Mouse (Mus musculus) gastrocnemius, postnatal 4 days (tissue): ENCODE measurements at regions not wholly inside any gene's neighbourhood (a gene's known extent, or its start where the extent isn't known, plus 50 kb on each side); places are given as distances from the start of the nearest gene placed in this dataset.
"Not testable (repeated sequence)": the region's sequence is repeated elsewhere in the genome, so short reads cannot be mapped to it uniquely, and the experiment has no call there.

Experiments
- DNase-seq, 2 experiments: peaks; one replicate each; pipeline ENCODE4 v3.0.0; 2021 to 2022; ENCODE audit warnings: low spot score in 2 of 2, mixed read lengths in 2 of 2

DNA sequence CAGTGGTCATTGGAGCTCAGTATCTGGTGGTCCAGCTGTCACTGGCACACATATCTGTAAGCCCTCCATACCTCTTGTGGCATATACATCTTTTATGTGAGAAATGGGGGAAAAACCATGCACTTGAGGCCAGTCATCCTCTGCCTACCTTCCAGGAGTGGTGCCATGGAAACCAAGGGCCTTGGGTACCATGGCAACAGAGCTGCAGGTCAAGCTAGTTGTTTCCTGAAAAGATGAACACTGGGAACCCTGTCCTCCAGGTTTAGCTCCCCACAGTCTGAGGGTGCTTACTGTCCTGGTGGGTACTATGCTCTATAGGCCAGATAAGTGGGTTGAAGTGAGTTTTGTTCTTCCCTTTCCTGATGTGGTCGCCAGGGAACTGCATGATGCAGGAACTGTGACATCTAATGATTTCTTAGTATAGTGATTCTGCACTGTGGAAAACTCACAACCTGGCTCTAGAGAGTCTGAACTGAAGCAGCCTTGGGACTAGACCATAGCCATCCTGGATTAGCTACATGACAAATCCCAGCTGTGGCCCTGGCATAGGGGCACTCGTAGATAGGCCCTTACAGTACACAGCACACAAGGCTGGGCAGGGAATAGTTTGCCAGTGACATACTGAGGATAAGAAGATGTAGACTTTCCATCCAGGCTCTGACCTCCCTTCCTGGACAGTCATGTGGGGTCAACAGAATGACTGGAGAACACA is 308.7 kb upstream of the Shh start:
- no peak for DNase-seq

DNA sequence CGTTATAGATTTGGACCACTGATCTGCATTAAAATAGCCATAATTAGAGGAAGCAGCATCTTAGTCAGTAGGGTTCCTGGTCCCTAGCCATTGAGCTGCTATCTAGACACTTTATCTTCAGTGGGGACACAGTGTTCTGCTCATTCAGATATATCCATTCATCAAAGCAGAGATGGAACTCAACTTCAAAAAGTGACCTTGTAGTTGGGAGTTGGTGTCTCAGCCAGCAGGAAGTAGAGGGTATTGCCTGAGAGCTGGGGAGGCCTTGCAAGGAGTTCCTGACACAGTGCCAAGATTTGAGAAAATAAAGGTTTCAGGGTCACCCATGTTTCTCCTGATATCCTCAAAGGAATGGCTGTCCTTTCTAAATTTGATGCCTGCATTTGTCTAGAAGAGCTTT is 304.7 kb upstream of the Shh start:
- DNase-seq, result no peak

DNA sequence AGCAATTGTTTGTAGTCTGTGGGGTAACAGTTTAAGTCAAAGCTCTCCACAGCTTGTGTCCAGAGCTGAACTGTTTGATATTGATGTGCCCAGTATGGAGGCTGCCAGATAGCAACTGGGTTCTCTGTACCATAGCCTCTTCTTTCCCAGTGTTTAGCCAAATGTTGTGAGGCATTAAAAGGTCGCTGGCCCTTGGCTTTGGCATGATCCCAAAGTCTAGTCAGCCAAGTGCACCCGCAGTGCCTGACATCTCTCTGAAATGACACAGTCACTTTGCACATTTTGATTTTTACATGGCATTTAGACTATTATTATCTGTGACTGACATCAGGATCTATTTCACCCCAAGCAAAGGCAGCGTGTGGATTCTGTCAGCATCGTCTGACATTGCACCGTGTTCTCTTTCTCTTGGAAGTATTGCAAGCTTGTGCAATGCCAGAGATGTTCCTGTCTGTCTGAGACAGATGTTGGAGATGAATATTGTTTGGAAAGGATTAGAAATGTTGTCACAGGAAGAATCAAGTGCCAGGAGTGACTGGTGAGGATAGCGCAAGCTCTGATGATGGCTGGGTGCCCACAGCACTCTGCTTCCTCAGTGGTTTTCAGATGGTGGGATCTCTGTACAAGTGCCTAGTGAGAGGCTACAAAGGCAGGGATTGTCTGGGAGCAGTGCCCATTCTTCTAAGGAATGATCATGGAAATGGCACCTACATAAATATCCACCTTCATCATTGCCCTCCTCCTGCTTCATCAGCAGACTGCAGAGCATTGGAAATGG is 289.3 kb upstream of the Shh start:
- no peak for DNase-seq

DNA sequence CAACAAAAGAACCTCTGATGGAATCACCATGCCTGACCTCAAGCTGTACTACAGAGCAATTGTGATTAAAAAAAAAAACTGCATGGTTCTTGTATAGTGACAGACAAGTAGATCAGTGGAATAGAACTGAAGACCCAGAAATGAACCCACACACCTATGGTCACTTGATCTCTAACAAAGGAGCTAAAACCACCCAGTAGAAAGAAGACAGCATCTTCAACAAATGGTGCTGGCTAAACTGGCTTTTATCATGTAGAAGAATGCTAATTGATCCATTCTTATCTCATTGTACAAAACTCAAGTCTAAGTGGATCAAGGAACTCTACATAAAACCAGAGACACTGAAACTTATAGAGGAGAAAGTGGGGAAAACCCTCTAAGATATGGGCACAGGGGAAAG is 284.8 kb upstream of the Shh start:
- DNase-seq, result not testable (repeated sequence)

DNA sequence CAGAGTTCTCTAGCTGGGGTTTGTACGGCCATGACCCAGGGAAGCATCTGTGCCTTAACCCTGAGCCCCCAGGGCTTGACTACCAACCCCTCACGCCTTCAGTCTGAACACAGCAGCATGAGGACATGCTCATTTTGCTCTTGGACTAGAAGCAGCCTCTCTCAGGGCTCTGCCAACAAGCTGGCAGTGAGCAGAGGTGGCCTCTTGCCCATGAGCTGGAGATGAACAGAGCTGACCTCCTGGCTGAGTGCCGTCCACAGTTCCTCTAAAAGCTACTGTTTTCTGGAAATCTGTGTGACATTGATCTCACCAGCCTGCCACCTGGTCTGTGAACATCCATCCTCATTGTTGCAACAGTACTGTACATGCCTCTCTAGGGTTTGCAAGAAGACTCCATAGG is 267.7 kb upstream of the Shh start:
- peak in 1 of 2 experiments; percentile 16 for DNase-seq

DNA sequence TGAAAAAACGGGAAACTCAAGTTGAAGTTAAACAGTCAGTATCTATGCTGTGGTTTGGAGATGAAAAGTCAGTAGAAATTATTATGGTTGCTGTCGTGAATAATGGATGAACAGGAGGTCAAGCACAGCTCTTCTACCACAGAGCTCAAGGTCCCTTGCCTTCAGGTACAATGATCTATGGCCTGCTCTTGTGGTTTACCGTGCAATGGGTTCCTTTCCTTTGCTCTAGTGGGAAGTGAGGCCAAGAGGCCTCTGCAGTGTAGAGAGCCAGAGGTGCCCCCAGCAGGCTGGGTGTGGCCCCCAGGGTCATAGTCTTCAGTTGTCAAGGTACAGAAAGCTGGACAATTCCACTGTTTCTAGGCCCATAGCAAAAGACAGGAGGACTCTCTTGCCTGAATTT is 255.0 kb upstream of the Shh start:
- DNase-seq, result no peak

DNA sequence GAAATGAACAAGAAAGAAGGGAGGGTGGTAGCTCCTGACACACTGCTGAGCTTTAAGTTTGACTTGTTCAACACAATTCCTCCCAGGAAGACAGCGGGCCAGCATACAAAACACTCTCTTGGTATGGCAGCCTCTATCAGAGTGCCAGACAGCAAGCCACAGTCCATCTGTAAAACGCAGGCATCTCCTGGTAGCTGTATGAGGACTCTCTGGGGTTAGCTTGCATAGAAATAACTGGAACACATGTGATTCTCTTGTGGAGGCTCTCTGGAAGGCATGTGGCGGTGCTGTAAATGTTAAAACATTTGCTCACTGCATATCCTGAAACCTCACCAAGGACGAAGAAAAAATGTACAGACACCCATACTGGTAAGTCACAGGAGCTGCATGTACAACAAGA is 247.9 kb upstream of the Shh start:
- no peak for DNase-seq

DNA sequence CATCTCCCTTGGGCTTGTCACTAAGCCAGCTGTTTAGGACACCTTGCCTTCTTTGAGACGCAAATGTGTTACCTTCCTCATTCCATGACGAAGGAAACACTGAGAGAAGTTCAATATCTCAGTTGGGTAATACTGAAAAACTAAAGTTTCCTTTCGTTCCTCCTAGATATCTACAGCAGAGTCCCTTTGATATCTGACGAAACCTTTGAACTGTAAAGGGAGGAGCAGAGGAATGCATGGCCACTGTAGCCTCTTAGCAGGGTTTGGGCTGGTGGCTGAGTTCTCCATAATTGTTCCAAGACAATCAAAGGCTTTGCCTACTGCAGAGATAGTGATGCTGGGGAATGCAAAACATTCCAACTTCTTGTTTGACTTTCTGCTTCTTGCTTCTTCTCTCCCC is 243.5 kb upstream of the Shh start:
- no peak for DNase-seq

DNA sequence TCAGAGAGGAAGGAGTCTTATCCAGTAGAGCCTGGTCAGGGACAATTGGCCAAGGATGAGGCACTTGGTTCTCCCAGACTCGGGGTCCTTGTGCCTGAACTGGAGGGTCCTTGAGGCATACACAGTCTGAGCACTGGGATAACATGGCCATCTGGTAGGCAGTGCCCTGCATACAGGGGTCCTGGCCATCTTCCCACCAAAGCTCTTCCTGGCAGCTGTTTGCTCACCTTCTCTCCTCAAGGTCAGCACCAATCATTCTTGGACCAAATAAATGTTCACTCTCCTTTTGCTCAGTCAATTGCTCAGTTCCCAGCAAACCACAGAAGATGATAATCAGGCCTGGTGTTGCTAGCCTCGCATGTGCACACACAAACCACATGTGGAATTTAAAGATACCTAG is 242.6 kb upstream of the Shh start:
- DNase-seq, result no peak

DNA sequence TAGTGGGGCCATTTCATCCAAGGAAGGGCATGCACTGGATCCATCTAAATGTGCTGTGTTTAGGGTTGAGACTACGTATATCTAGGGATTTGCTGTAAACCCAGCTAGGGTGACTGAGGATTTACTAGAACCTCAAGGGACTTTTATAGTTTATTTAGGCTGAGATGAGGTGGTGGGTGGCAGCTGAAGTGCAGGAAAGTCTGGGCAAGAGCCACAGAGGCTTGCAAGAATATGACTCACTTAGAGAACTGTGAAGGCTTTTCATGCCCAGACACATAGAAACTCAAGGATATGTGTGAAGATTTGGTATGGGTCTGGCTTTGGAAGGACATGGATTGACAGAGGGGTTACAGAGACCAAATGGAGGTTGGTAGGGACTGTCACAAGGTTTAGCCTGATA is 237.3 kb upstream of the Shh start:
- no peak for DNase-seq

DNA sequence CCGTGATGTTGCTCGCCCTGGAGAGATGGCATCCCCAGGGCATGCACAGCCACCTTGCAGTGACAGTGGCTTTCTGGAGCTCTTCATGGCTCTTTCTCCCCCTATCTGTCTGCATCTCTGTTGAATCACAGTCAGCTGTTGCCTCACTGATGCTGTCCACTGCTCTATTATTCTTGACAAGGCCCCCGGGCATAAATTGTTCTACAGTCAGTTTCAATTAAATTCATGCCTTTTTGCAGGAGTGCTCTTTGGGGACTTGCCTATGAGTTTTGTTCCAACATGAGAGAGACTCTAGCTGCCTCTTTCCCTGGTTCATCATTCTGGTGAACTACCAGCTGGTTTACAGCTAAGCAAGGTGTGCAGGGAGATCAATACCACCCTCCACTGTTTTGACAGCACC is 229.9 kb upstream of the Shh start:
- DNase-seq, result no peak

DNA sequence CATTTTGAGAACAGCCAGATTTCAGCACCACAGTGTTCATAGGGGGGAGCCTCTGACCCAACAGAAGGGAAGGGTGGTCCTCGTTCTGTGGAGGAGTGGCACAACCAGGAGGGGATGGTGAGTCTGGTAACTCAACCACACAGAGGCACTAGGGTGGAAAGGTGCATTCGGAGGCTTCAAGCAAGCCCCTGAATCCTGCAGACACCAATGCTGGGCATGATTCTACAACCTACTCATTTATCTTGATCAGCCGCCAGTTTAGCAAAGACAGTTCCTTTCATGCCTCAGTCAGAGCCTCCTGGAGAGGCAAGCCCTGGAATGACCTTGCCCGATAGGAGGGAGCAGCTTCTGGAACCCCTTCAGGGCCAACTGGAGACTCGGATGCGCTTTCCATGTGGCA is 223.1 kb upstream of the Shh start:
- no peak for DNase-seq

DNA sequence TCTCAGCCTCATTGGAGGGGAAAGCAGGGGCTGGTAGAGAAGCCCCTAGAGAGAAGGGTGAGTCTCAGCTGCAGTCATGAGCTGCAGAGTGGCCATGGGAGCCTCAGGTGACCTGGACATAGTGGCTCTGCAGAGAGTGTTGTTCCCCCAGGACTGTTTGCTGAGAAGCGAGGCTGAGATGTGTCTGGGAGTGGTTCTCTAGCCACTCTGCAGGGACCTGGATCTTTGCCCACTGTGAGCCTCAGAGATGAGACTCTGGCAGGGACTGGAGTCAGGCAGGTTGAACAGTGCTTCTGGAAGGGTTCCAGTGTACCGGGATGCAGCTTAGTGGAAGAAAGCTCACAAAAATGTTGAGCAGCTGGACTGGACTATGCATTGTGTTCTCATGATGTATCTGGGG is 222.6 kb upstream of the Shh start:
- DNase-seq, result no peak

DNA sequence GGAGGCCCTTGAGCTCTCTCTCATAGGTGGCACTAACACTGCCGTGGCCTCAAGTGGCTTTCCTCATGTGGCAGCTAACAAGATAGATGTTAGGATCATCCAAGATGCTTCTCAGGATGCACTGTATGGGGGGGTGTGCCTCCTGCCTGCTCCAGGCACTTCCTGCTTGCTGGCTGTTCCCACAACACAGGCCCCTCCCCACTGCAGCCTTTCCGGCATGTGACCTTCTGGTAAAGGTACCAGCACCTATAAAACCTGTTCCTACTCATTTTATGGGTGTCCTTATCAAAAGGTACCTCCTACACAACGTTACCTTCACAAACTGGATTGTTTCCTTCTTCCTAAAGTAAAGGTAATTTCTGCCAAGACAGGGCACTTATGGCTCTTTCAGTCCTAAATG is 222.1 kb upstream of the Shh start:
- no peak for DNase-seq

DNA sequence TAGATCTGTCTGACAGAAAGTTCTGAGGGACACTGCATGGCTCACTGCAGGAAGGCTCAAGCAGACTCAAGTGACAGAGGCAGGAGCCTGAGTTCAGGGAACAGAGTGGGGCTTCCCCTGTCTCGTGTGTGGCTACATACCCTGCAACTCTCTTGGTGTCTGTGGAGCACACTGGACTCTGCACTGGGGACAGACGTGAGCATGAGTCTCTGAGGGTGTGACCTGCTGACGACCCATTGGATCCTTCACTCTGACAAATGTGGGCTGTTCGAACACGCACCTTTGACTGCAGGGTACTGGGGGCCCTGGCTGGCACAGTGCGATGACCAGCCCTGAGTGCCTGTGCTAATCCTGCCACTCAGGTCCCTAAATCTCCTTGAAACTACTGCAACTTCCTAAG is 215.8 kb upstream of the Shh start:
- no peak for DNase-seq

DNA sequence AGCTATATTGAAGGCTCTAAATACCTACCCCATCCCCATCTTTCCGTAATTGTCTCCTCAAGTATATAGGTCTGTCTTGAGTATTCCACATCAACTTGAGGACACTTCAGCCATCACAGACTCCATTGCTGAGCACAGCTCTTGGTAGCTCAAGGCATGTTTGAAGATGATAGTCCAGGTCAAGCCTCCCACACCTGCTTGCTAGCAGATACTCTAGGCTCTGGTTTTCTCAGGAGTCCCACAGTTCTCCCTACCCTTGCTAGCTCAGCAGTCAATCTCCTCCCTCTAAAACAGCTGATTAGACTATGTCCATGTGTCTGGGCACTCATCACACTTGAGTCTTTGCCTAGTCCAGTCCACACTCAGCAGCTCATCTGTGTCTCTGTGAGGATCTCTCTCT is 213.3 kb upstream of the Shh start:
- DNase-seq, result no peak

DNA sequence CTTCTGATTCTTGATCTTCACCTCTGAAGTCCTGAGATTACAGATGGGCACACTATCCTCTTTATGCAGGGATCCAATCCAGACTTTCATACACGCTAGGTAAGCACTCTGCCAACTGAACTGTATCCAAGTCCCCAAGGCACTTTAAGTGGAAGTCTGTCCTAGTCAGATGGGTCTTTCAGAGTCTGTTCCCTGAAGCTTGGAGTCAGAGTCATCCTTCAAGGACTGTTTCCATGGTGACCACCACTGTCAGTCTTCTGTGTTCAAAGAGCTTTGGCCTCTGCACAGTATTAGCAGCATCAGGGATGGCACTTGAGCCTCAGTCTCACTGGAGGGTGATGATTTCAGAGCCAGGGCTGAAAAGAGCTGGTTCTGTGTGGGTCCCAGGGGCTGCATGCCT is 212.7 kb upstream of the Shh start:
- DNase-seq, result no peak

DNA sequence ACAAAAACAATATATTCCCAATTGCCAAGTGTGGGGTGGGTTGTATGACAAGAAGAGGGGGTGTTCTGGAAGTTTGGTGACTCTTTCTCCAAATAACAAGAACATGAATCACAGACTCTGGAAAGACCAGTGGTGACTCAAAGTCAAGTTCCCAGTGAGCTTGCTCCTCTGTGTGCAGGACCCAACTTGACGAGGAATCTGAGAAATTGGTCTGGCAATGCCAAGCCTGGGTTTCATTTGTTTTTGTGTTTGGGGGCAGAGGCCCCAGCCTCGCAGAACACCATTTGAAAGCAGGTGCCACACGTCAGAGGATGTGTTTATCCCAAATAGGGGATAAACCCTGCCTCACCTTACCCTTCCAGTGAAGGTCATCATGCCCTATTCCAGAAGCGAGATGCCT is 163.1 kb upstream of the Shh start:
- no peak for DNase-seq

DNA sequence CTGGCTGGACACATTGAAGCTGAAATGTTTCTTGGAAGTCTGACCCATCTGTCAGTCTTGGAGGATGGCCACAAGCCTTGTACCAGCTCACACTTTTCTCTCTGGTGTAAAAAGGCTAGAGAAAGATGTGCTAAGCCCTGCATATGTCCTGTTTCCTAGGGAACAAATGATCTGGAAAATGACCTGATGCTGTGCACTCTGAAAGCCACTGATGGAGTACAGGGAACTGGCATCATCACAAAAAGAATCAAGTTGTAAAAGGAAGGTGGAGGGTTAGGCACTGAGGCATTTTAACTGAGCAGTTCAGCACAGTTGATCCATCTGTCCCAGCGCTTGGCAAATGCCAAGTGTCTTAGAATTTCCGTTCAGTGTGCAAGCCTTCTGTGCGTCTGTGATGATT is 144.8 kb upstream of the Shh start:
- DNase-seq, result no peak

DNA sequence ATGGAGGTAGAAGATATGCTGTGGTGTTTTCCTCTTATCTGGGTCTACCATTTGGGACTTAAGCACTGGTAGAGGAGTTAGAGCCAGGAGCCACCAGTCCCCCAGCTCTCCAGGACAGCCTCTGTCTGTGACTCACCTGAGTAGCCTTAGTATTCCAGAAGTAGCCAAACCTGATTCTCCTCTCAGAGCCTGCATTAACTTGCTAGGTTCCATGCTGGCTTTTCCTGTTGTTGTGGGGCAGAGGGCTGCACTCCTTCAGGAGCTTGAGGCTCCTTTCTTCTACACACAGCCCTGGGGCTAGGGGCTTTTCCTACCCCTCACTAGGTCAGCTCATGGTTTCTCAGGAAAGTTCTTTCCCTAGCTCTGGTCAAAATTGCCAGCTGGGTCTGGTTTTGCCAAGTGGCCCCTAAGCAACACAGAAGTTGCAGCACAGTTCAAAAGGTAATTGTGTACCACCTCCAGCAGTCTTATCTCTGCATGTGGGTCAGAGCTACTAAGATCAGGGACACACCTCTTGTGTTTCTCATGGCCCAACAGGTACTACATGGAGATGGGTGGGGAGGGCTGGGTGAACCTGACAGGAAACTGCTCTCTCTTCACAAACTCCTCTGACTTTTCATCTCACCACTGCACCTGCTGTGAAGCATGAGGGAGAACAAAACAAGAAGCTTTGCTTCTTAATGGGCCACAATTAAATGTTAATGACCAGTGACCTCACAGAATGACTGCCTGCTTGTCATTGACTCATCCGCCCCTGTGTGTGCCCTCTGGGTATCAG is 129.7 kb upstream of the Shh start:
- no peak for DNase-seq

DNA sequence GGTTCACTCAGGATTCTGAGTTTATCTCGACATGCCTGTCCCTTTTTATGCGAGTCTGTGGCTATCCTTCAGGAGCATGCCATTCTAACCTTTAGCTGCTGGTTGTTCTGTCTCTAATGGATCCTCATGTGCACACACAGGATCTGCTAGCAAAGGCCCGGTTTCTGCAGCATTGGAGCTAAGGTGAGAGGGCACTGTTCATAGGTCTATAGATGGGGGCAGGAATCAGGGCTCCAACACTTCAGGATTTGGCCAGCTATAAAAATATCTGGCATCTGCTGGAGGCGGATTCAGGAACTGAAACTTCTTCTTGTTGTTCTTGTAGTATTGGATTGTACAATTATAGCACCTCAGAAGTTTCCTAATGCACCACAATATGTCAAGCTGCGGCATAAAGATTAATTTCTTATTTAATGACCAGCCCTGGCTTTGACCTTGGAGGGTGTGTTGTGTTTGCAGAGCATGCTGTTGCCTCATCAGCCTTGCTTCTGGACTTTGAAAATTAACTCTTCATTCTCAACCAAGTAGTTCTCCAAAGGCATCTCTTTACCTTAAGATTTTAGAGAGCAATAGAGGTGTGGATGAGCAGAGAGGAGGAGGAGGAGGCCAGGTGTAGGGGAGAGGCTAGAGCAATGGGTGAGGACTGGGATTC is 104.4 kb upstream of the Shh start:
- no peak for DNase-seq

DNA sequence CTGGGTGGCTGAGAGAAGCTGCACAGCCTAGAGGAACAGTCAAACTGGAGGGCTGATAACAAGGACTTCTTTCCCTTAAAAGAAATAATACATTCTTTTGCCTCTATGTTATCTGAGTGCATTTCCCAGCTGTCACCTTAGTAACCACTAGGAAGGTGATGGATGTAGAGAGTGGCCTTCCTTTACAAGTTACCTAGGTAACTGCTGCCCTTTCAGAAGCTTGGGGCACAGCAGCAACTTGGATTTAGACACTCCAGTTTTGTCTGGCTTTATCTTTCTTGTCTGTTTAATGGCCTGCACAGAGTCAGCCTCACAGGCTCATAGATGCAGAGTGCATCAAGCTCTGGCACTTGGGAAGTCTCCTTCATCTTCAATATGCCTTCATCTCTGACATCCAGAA is 101.4 kb upstream of the Shh start:
- DNase-seq, result no peak
